Mouse (Mus musculus): ENCODE results near the gene Adprm. TPM values are rescaled to one million over a fixed set of nuclear protein-coding genes. Genes with fewer than 3 reads are reported as not detected.

Gene Adprm
- polyA plus RNA-seq, 1 experiment from 2014 or later: 30.3 TPM

- H3K36me3 ChIP-seq: no peaks in the 10 kb centered on the region
- H3K4me2 ChIP-seq: no peak overlapping the region
- 45% methylated on average over 3 of the region's 3 CpGs for WGBS
- ATAC-seq (ENCODE audit: insufficient number of reproducible peaks, low FRiP score, low TSS enrichment, low read depth): peak; percentile 40; the same call in 1 of the 2 replicates
- no peaks in the 10 kb centered on the region for H3K9me3 ChIP-seq
- no peak overlapping the region for H3K4me3 ChIP-seq
- no peaks in the 10 kb centered on the region for H3K27me3 ChIP-seq
- no peak overlapping the region for H3K27ac ChIP-seq
- no peak overlapping the region for H3K9ac ChIP-seq
- no peaks in the 10 kb centered on the region for H3K4me1 ChIP-seq
These were observed 22.6 kb upstream of the Adprm start for GRCm38 (mm10) chr11:67075036-67075435.

GRCm38 (mm10) chr11:67072615-67073130 lies 20.3 kb upstream of the Adprm start:
- 78% methylated on average over 15 of the region's 15 CpGs for WGBS
- Histone ChIP-seq H3K4me3 (no peak overlapping the region), H3K27ac (no peak overlapping the region), H3K4me2 (no peak overlapping the region), H3K9me3 (no peaks in the 10 kb centered on the region), H3K4me1 (no peaks in the 10 kb centered on the region), H3K27me3 (no peaks in the 10 kb centered on the region), H3K36me3 (no peaks in the 10 kb centered on the region), H3K9ac (no peak overlapping the region)
- no peak for ATAC-seq (ENCODE audit: insufficient number of reproducible peaks, low FRiP score, low TSS enrichment, low read depth)

- H3K4me1 ChIP-seq: no peaks in the 10 kb centered on the region
- no peak overlapping the region for H3K27ac ChIP-seq
- H3K9me3 ChIP-seq: no peaks in the 10 kb centered on the region
- no peak overlapping the region for H3K4me2 ChIP-seq
- H3K27me3 ChIP-seq: no peaks in the 10 kb centered on the region
- no peak overlapping the region for H3K9ac ChIP-seq
- WGBS: 90% methylated on average over 3 of the region's 3 CpGs
- H3K36me3 ChIP-seq: peaks cover 38% of the 10 kb centered on the region
- no peak overlapping the region for H3K4me3 ChIP-seq
- ATAC-seq (ENCODE audit: insufficient number of reproducible peaks, low FRiP score, low TSS enrichment, low read depth): no peak
These were observed 15.3 kb upstream of the Adprm start for GRCm38 (mm10) chr11:67067741-67068140.

GRCm38 (mm10) chr11:67062726-67063125 lies 10.3 kb upstream of the Adprm start:
- H3K4me2 ChIP-seq: no peak overlapping the region
- H3K27ac ChIP-seq: no peak overlapping the region
- no peaks in the 10 kb centered on the region for H3K9me3 ChIP-seq
- H3K9ac ChIP-seq: no peak overlapping the region
- no peaks in the 10 kb centered on the region for H3K27me3 ChIP-seq
- no peak overlapping the region for H3K4me3 ChIP-seq
- H3K4me1 ChIP-seq: no peaks in the 10 kb centered on the region
- 0 out of 2 replicates have a peak, but pooled peaks have one; percentile 48 for ATAC-seq (ENCODE audit: insufficient number of reproducible peaks, low FRiP score, low TSS enrichment, low read depth)
- 85% methylated on average over 3 of the region's 3 CpGs for WGBS
- H3K36me3 ChIP-seq: peaks cover 75% of the 10 kb centered on the region

GRCm38 (mm10) chr11:67061311-67061710 lies 8.9 kb upstream of the Adprm start:
- Histone ChIP-seq H3K4me3 (no peak overlapping the region), H3K36me3 (peaks cover 84% of the 10 kb centered on the region), H3K27ac (no peak overlapping the region), H3K4me2 (no peak overlapping the region), H3K4me1 (no peaks in the 10 kb centered on the region), H3K9me3 (no peaks in the 10 kb centered on the region), H3K9ac (no peak overlapping the region), H3K27me3 (no peaks in the 10 kb centered on the region)
- ATAC-seq (ENCODE audit: insufficient number of reproducible peaks, low FRiP score, low TSS enrichment, low read depth): no peak
- WGBS: 93% methylated on average over 2 of the region's 2 CpGs

- Histone ChIP-seq H3K9me3 (no peaks in the 10 kb centered on the region), H3K4me1 (peaks cover 15% of the 10 kb centered on the region; the same call in 1 of the 2 replicates), H3K4me3 (no peak overlapping the region), H3K4me2 (no peak overlapping the region), H3K9ac (no peak overlapping the region), H3K27ac (no peak overlapping the region), H3K27me3 (no peaks in the 10 kb centered on the region), H3K36me3 (peaks cover 42% of the 10 kb centered on the region)
- no peak for ATAC-seq (ENCODE audit: insufficient number of reproducible peaks, low FRiP score, low TSS enrichment, low read depth)
- WGBS: 87% methylated on average over 8 of the region's 8 CpGs
These were observed 2.5 kb upstream of the Adprm start for GRCm38 (mm10) chr11:67054754-67055365.

GRCm38 (mm10) chr11:67051676-67052320 lies 596 bp downstream of the Adprm start:
- ATAC-seq (ENCODE audit: insufficient number of reproducible peaks, low FRiP score, low TSS enrichment, low read depth): no peak
- Histone ChIP-seq H3K9me3 (no peaks in the 10 kb centered on the region), H3K27ac (peak overlapping the region; percentile 85), H3K27me3 (no peaks in the 10 kb centered on the region), H3K9ac (peak overlapping the region; percentile 69), H3K4me3 (peak overlapping the region; percentile 83), H3K36me3 (peaks cover 15% of the 10 kb centered on the region), H3K4me2 (peak overlapping the region; percentile 64), H3K4me1 (peaks cover 15% of the 10 kb centered on the region; the same call in 1 of the 2 replicates)
- WGBS: 6% methylated on average over 16 of the region's 16 CpGs

GRCm38 (mm10) chr11:67049256-67049655 lies 3.1 kb downstream of the Adprm start:
- H3K4me2 ChIP-seq: no peak overlapping the region
- H3K27ac ChIP-seq: no peak overlapping the region
- no peak for ATAC-seq (ENCODE audit: insufficient number of reproducible peaks, low FRiP score, low TSS enrichment, low read depth)
- H3K4me3 ChIP-seq: no peak overlapping the region
- no peaks in the 10 kb centered on the region for H3K27me3 ChIP-seq
- no peak overlapping the region for H3K9ac ChIP-seq
- H3K36me3 ChIP-seq: peaks cover 5% of the 10 kb centered on the region
- no peaks in the 10 kb centered on the region for H3K9me3 ChIP-seq
- H3K4me1 ChIP-seq: peaks cover 15% of the 10 kb centered on the region; the same call in 1 of the 2 replicates
- WGBS: 92% methylated on average over 3 of the region's 3 CpGs

- Histone ChIP-seq H3K4me3 (no peak overlapping the region), H3K9me3 (no peaks in the 10 kb centered on the region)
- 88% methylated on average over 8 of the region's 8 CpGs for WGBS
These were observed 3.9 kb downstream of the Adprm start for GRCm38 (mm10) chr11:67048496-67048895.

GRCm38 (mm10) chr11:67047199-67047598 lies 5.2 kb downstream of the Adprm start:
- no peak for ATAC-seq (ENCODE audit: insufficient number of reproducible peaks, low FRiP score, low TSS enrichment, low read depth)
- Histone ChIP-seq H3K9ac (no peak overlapping the region), H3K9me3 (no peaks in the 10 kb centered on the region), H3K4me3 (no peak overlapping the region), H3K27ac (no peak overlapping the region), H3K36me3 (peaks cover 8% of the 10 kb centered on the region), H3K27me3 (no peaks in the 10 kb centered on the region), H3K4me1 (peaks cover 3% of the 10 kb centered on the region; the same call in 1 of the 2 replicates), H3K4me2 (no peak overlapping the region)
- 86% methylated on average over 5 of the region's 5 CpGs for WGBS

More at GRCm38 (mm10) chr11:67048496-67048895, 3.9 kb downstream of the Adprm start:
- H3K4me1 ChIP-seq: peaks cover 7% of the 10 kb centered on the region; the same call in 1 of the 2 replicates
- no peaks in the 10 kb centered on the region for H3K27me3 ChIP-seq
- H3K9ac ChIP-seq: no peak overlapping the region
- no peak overlapping the region for H3K27ac ChIP-seq
- H3K36me3 ChIP-seq: peaks cover 5% of the 10 kb centered on the region
- no peak overlapping the region for H3K4me2 ChIP-seq
- no peak for ATAC-seq (ENCODE audit: insufficient number of reproducible peaks, low FRiP score, low TSS enrichment, low read depth)

GRCm38 (mm10) chr11:67044959-67045358 lies 7.4 kb downstream of the Adprm start:
- Histone ChIP-seq H3K9me3 (no peaks in the 10 kb centered on the region), H3K9ac (no peak overlapping the region), H3K27ac (no peak overlapping the region), H3K4me1 (no peaks in the 10 kb centered on the region), H3K27me3 (no peaks in the 10 kb centered on the region), H3K4me3 (no peak overlapping the region), H3K36me3 (peaks cover 30% of the 10 kb centered on the region), H3K4me2 (no peak overlapping the region)
- no peak for ATAC-seq (ENCODE audit: insufficient number of reproducible peaks, low FRiP score, low TSS enrichment, low read depth)
- WGBS: 84% methylated on average over 6 of the region's 6 CpGs

- no peak overlapping the region for H3K27ac ChIP-seq
- no peaks in the 10 kb centered on the region for H3K4me1 ChIP-seq
- no peak overlapping the region for H3K9ac ChIP-seq
- peaks cover 43% of the 10 kb centered on the region for H3K36me3 ChIP-seq
- H3K9me3 ChIP-seq: no peaks in the 10 kb centered on the region
- WGBS: 52% methylated on average over 8 of the region's 8 CpGs
- no peaks in the 10 kb centered on the region for H3K27me3 ChIP-seq
- ATAC-seq (ENCODE audit: insufficient number of reproducible peaks, low FRiP score, low TSS enrichment, low read depth): no peak
- H3K4me2 ChIP-seq: no peak overlapping the region
- no peak overlapping the region for H3K4me3 ChIP-seq
These were observed 9.4 kb downstream of the Adprm start for GRCm38 (mm10) chr11:67043007-67043406.
